ENCODE assay signal across 18 mouse cellular contexts in the genomic region with DNA sequence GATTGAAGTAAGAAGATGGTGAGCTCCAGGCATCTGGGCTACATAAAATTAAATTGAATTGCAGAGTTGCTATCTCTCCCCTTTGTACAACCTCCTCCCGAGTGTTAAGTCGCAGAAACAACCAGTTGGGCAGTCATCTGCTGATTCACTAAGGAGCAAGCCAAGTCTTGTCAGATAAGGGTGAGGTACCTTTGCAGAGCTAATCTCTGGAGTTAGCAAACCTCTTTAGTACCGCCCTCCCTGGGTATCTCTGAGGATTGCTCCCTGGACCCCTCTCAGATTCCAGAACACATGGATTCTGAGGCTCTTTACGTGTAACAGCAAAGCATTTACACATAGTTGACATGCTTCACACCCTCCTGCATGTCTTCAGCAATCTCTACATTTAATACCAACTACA. TPM values are rescaled to one million over a fixed set of nuclear protein-coding genes. Genes with fewer than 3 reads are reported as not detected.
DNase-seq lines count a peak whose midpoint lies in the region; ATAC-seq and TF ChIP-seq lines count a peak whose summit lies in the region.
"Had no signal": no experiment of that assay in that cellular context is flagged by ENCODE, and none has a peak within 500 bp of the region (broad histone marks: within the 10 kb centered on the region; RNA-seq: fewer than 3 reads in every experiment).

No protein-coding gene starts in this region.

- peaks cover 2% of the 10 kb centered on the region; the same call in 1 of the 2 replicates for H3K4me1 ChIP-seq in lung, postnatal 0 days (ENCODE audit: insufficient read depth, low read depth, low read length)
- peaks cover 4% of the 10 kb centered on the region; the same call in 1 of the 2 replicates for H3K4me1 ChIP-seq in lung, adult 2 months (ENCODE audit: control insufficient read depth, insufficient read depth, low read length)
- peaks cover 58 to 66% of the 10 kb centered on the region in 2 experiments for H3K4me1 ChIP-seq in liver, embryonic 14.5 days (replicated peaks; ENCODE audit: control insufficient read depth in 2 of 2, insufficient read depth in 2 of 2, low read length in 1 of 2)
- H3K4me1 ChIP-seq in stomach, postnatal 0 days (replicated peaks; ENCODE audit: control insufficient read depth, insufficient read depth) = no peaks in the 10 kb centered on the region

- DNase-seq in lung, postnatal 0 days (ENCODE audit: low spot score) = no peak
- DNase-seq in lung, adult 2 months = no peak
- DNase-seq in c-Kit-positive CD71-positive TER-119-positive erythroid progenitor cells, embryonic 14.5 days (ENCODE audit: low spot score) = peak; percentile 83
- DNase-seq in liver, embryonic 14.5 days (ENCODE audit: low read depth in 3 of 3, low spot score in 3 of 3) = peak; percentile 77 to 86 (median 83)
- no peak for DNase-seq in stomach, postnatal 0 days (ENCODE audit: low spot score)
- no peak for DNase-seq in gastrocnemius, postnatal 25 days
- DNase-seq in kidney, adult 9 months = no peak
- DNase-seq: adrenal gland, postnatal 36 days; cerebellum, adult 11 months; cerebellum, postnatal 36 days; heart, postnatal 4 days; kidney, adult 11 months; kidney, postnatal 14 days; lung, postnatal 14 days; right cerebral cortex, postnatal 14 days; thymus, adult 18-20 months had no signal

- H3K27ac ChIP-seq in lung, postnatal 0 days (ENCODE audit: low read length) = no peak overlapping the region
- peak overlapping the region; percentile 100 for H3K27ac ChIP-seq in liver, embryonic 14.5 days
- peak overlapping the region; percentile 76 for H3K27ac ChIP-seq in stomach, postnatal 0 days (replicated peaks)
- H3K27ac ChIP-seq: hindbrain, postnatal 0 days; neural tube, embryonic 12.5 days had no signal

- WGBS in lung, postnatal 0 days = 49% methylated on average over 4 of the region's 4 CpGs
- 67% methylated on average over 4 of the region's 4 CpGs for WGBS in lung, adult 2 months
- WGBS in liver, embryonic 14.5 days (ENCODE audit: insufficient replicate concordance) = 21% methylated on average over 4 of the region's 4 CpGs
- WGBS in stomach, postnatal 0 days = 51% methylated on average over 4 of the region's 4 CpGs

- TF ChIP-seq CTCF in lung, postnatal 0 days (IDR thresholded peaks at IDR 0.05) = no peak
- TF ChIP-seq CTCF in lung, adult 2 months (IDR thresholded peaks at IDR 0.05; ENCODE audit: insufficient read depth, low read length) = no peak
- peak; percentile 36 for TF ChIP-seq CTCF in liver, embryonic 14.5 days (IDR thresholded peaks at IDR 0.05; ENCODE audit: low read depth)
- 0 out of 2 replicates have a peak, but pooled peaks have one; percentile 9 for TF ChIP-seq CTCF in stomach, postnatal 0 days (IDR thresholded peaks at IDR 0.05; ENCODE audit: low read depth)

- TF ChIP-seq EP300 in lung, postnatal 0 days (IDR thresholded peaks at IDR 0.05) = peak; percentile 40; the same call in 1 of the 2 replicates
- peak; percentile 87 for TF ChIP-seq EP300 in liver, embryonic 14.5 days (IDR thresholded peaks at IDR 0.05; ENCODE audit: low read depth)
- peak; percentile 34 for TF ChIP-seq EP300 in stomach, postnatal 0 days (optimal IDR thresholded peaks at IDR 0.05)

- no peak overlapping the region for H3K4me3 ChIP-seq in lung, postnatal 0 days (ENCODE audit: low read depth, low read length)
- H3K4me3 ChIP-seq in lung, adult 2 months (replicated peaks; ENCODE audit: extremely low read depth, low read depth, low read length) = no peak overlapping the region
- H3K4me3 ChIP-seq in liver, embryonic 14.5 days (ENCODE audit: insufficient read depth in 1 of 2, low read depth in 2 of 2, low read length in 2 of 2) = peak overlapping the region in 1 of 2 experiments; percentile 16; a peak in 2 of 4 replicates
- no peak overlapping the region for H3K4me3 ChIP-seq in stomach, postnatal 0 days (ENCODE audit: low read depth, low read length)
- H3K4me3 ChIP-seq: neural tube, embryonic 12.5 days had no signal

- ATAC-seq in lung, postnatal 0 days = no peak
- peak; percentile 57 for ATAC-seq in liver, embryonic 14.5 days (ENCODE audit: insufficient read depth)
- no peak for ATAC-seq in stomach, postnatal 0 days (ENCODE audit: low FRiP score, low TSS enrichment)
- ATAC-seq: hindbrain, postnatal 0 days had no signal

- H3K27me3 ChIP-seq in lung, postnatal 0 days (replicated peaks; ENCODE audit: insufficient read depth, low read length) = no peaks in the 10 kb centered on the region
- no peaks in the 10 kb centered on the region for H3K27me3 ChIP-seq in liver, embryonic 14.5 days (ENCODE audit: control insufficient read depth, insufficient read depth, low read length)
- no peaks in the 10 kb centered on the region for H3K27me3 ChIP-seq in stomach, postnatal 0 days (ENCODE audit: control insufficient read depth, insufficient read depth, low read length)
- H3K27me3 ChIP-seq: neural tube, embryonic 12.5 days had no signal

- H3K9me3 ChIP-seq in lung, postnatal 0 days (ENCODE audit: low read length) = no peaks in the 10 kb centered on the region
- H3K9me3 ChIP-seq in liver, embryonic 14.5 days (ENCODE audit: control insufficient read depth, low read length) = no peaks in the 10 kb centered on the region
- no peaks in the 10 kb centered on the region for H3K9me3 ChIP-seq in stomach, postnatal 0 days (ENCODE audit: control insufficient read depth, low read length)
- H3K9me3 ChIP-seq: neural tube, embryonic 12.5 days had no signal

- no peaks in the 10 kb centered on the region for H3K36me3 ChIP-seq in lung, postnatal 0 days (ENCODE audit: insufficient read depth, low read length)
- no peaks in the 10 kb centered on the region for H3K36me3 ChIP-seq in liver, embryonic 14.5 days (replicated peaks; ENCODE audit: control insufficient read depth, insufficient read depth, low read depth)
- no peaks in the 10 kb centered on the region for H3K36me3 ChIP-seq in stomach, postnatal 0 days (ENCODE audit: control insufficient read depth, insufficient read depth, low read length)
- H3K36me3 ChIP-seq: neural tube, embryonic 12.5 days had no signal

- no peak overlapping the region for H3K9ac ChIP-seq in lung, postnatal 0 days (replicated peaks; ENCODE audit: low read depth)
- H3K9ac ChIP-seq in liver, embryonic 14.5 days (replicated peaks) = peak overlapping the region; percentile 81
- H3K9ac ChIP-seq in stomach, postnatal 0 days (ENCODE audit: low read length) = no peak overlapping the region
- H3K9ac ChIP-seq: neural tube, embryonic 12.5 days had no signal

- no peak overlapping the region for H3K4me2 ChIP-seq in lung, postnatal 0 days (replicated peaks; ENCODE audit: low read depth, low read length)
- peak overlapping the region; percentile 73 for H3K4me2 ChIP-seq in liver, embryonic 14.5 days (ENCODE audit: low read depth)
- no peak overlapping the region for H3K4me2 ChIP-seq in stomach, postnatal 0 days (replicated peaks; ENCODE audit: low read depth)
- H3K4me2 ChIP-seq: neural tube, embryonic 12.5 days had no signal

- TF ChIP-seq POLR2A in lung, adult 2 months (IDR thresholded peaks at IDR 0.05; ENCODE audit: borderline replicate concordance, extremely low read depth, low read depth, low read length) = no peak

RNA-seq across cellular contexts. Expression of gene Bcl2l13, which starts 3.9 kb away (rescaled TPM):
- 12.3 and 14.0 TPM in 2 replicates for polyA plus RNA-seq in lung, postnatal 0 days (2015; fragmentation: Nextera tagmentation; extraction: Ambion mirVana)
- 17.3 and 21.1 TPM in 2 replicates for polyA plus RNA-seq in lung, adult 2 months (2012; rRNA removed)
- 18.1 and 20.0 TPM in 2 replicates for polyA plus RNA-seq in liver, embryonic 14.5 days (2012; rRNA removed)
- polyA plus RNA-seq in liver, embryonic 14.5 days (2014; fragmentation: Nextera tagmentation; extraction: Ambion mirVana) = 28.6 and 34.6 TPM in 2 replicates
- 18.4 and 18.5 TPM in 2 replicates for polyA plus RNA-seq in stomach, postnatal 0 days (2015; fragmentation: Nextera tagmentation; extraction: Ambion mirVana)
- total RNA-seq in gastrocnemius, postnatal 25 days (2021) = 10 to 100 TPM; 63.9 to 64.8 TPM

RNA-seq across cellular contexts. Expression of gene Atp6v1e1, which starts 9.5 kb away (rescaled TPM):
- polyA plus RNA-seq in lung, postnatal 0 days (2015; fragmentation: Nextera tagmentation; extraction: Ambion mirVana) = 177 and 187 TPM in 2 replicates
- polyA plus RNA-seq in lung, adult 2 months (2012; rRNA removed) = 115 and 161 TPM in 2 replicates
- 43.2 and 73.8 TPM in 2 replicates for polyA plus RNA-seq in liver, embryonic 14.5 days (2012; rRNA removed)
- polyA plus RNA-seq in liver, embryonic 14.5 days (2014; fragmentation: Nextera tagmentation; extraction: Ambion mirVana) = 141 and 145 TPM in 2 replicates
- polyA plus RNA-seq in stomach, postnatal 0 days (2015; fragmentation: Nextera tagmentation; extraction: Ambion mirVana) = 251 and 252 TPM in 2 replicates
- 100 to 1,000 TPM; 114 to 127 TPM for total RNA-seq in gastrocnemius, postnatal 25 days (2021)

RNA-seq across cellular contexts. Expression of gene Slc25a18, which starts 58.7 kb away (rescaled TPM):
- 0.45 and 0.56 TPM in 2 replicates for polyA plus RNA-seq in lung, postnatal 0 days (2015; fragmentation: Nextera tagmentation; extraction: Ambion mirVana)
- polyA plus RNA-seq in lung, adult 2 months (2012; rRNA removed) = 0.74 and 1.6 TPM in 2 replicates
- polyA plus RNA-seq in liver, embryonic 14.5 days (2012; rRNA removed) = 0.08 and 0.09 TPM in 2 replicates
- 0.08 and 0.11 TPM in 2 replicates for polyA plus RNA-seq in liver, embryonic 14.5 days (2014; fragmentation: Nextera tagmentation; extraction: Ambion mirVana)
- 0.10 and 0.13 TPM in 2 replicates for polyA plus RNA-seq in stomach, postnatal 0 days (2015; fragmentation: Nextera tagmentation; extraction: Ambion mirVana)
- total RNA-seq in gastrocnemius, postnatal 25 days (2021) = under 1 TPM in 1 of 2 experiments, not detected in 1; 0.13 TPM

Comparison
In these comparisons a context has a peak if more than half of its experiments do, and no peak if none do; other contexts are left out.
1. DNase-seq: peak in c-Kit-positive CD71-positive TER-119-positive erythroid progenitor cells, embryonic 14.5 days (single experiment) and liver, embryonic 14.5 days (3 of 3); none in lung, postnatal 0 days (single experiment), lung, adult 2 months (single experiment), stomach, postnatal 0 days (single experiment), gastrocnemius, postnatal 25 days (single experiment) and kidney, adult 9 months (single experiment).
2. CTCF ChIP-seq: peak in liver, embryonic 14.5 days (single experiment) and stomach, postnatal 0 days (single experiment); none in lung, postnatal 0 days (single experiment) and lung, adult 2 months (single experiment).